Comparison of ENCODE assay signal across 9 mouse cellular contexts in the genomic region with DNA sequence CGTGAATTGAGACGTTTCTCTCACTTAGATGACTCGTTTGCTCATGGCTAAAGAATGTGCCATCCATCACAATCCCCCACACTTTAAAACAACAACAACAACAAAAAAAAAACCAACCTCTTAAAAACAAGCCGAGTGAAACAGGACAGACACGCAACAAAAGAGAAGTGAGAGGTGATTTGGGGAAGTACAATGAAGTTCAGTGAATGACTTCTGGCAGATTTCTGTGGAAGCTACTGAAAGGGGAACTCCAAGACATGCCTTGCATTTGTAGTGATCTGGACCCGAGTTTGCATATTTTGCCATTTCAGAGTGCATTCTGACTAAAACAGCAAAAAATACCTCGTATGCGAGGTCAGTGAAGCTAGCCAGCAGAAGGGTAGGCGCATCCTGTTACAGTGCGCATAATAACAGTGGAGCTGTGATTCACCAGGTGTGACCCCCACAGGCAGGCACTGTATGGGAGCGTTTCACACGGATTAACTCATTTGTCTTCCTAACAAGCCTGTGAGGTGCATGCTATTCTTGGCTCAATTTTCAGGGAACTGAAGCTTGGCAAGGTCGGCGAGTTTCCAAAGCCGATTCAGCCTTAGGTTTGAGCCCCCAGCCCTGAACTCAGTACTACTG. TPM values are rescaled to one million over a fixed set of nuclear protein-coding genes. Genes with fewer than 3 reads are reported as not detected.
DNase-seq lines count a peak whose midpoint lies in the region; ATAC-seq and TF ChIP-seq lines count a peak whose summit lies in the region.
"Had no signal": no experiment of that assay in that cellular context is flagged by ENCODE, and none has a peak within 500 bp of the region (broad histone marks: within the 10 kb centered on the region; RNA-seq: fewer than 3 reads in every experiment).

No protein-coding gene starts in this region.

- H3K4me1 ChIP-seq in forebrain, embryonic 14.5 days (ENCODE audit: control insufficient read depth, insufficient read depth, low read length): peaks cover 12% of the 10 kb centered on the region; the same call in 1 of the 2 replicates
- peaks cover 3% of the 10 kb centered on the region; the same call in 1 of the 2 replicates for H3K4me1 ChIP-seq in forebrain, embryonic 12.5 days
- H3K4me1 ChIP-seq in lung, embryonic 14.5 days (ENCODE audit: insufficient read depth): no peaks in the 10 kb centered on the region; the same call in 1 of the 2 replicates
- H3K4me1 ChIP-seq in limb, embryonic 10.5 days: 0 out of 2 replicates have a peak, but pooled peaks cover 4% of the 10 kb centered on the region

- H3K4me2 ChIP-seq in forebrain, embryonic 14.5 days (ENCODE audit: low read length): 0 out of 2 replicates have a peak overlapping the region, but pooled peaks have one; percentile 6
- no peak overlapping the region for H3K4me2 ChIP-seq in forebrain, embryonic 12.5 days
- peak overlapping the region; percentile 43 for H3K4me2 ChIP-seq in lung, embryonic 14.5 days

- no peaks in the 10 kb centered on the region for H3K9me3 ChIP-seq in forebrain, embryonic 14.5 days (replicated peaks; ENCODE audit: control insufficient read depth, low read length)
- H3K9me3 ChIP-seq in forebrain, embryonic 12.5 days: no peaks in the 10 kb centered on the region
- no peaks in the 10 kb centered on the region for H3K9me3 ChIP-seq in lung, embryonic 14.5 days (ENCODE audit: low read depth, low read length)
- H3K9me3 ChIP-seq in limb, embryonic 10.5 days (replicated peaks): no peaks in the 10 kb centered on the region

- ATAC-seq in forebrain, embryonic 14.5 days: no peak
- ATAC-seq in forebrain, embryonic 12.5 days (ENCODE audit: low FRiP score): no peak
- peak; percentile 54; the same call in 1 of the 2 replicates for ATAC-seq in lung, embryonic 14.5 days (ENCODE audit: insufficient read depth)

- H3K4me3 ChIP-seq in forebrain, embryonic 14.5 days (ENCODE audit: low read depth, low read length): no peak overlapping the region
- no peak overlapping the region for H3K4me3 ChIP-seq in forebrain, embryonic 12.5 days (replicated peaks)
- H3K4me3 ChIP-seq in lung, embryonic 14.5 days (ENCODE audit: low read depth, low read length): no peak overlapping the region
- H3K4me3 ChIP-seq in limb, embryonic 10.5 days: no peak overlapping the region
- H3K4me3 ChIP-seq: erythroblast, embryonic 14.5 days had no signal

- WGBS in forebrain, embryonic 14.5 days: 16% methylated on average over 15 of the region's 15 CpGs
- WGBS in forebrain, embryonic 12.5 days: 24% methylated on average over 15 of the region's 15 CpGs
- 14% methylated on average over 15 of the region's 15 CpGs for WGBS in lung, embryonic 14.5 days
- WGBS in limb, embryonic 10.5 days: 27% methylated on average over 15 of the region's 15 CpGs

- H3K27me3 ChIP-seq in forebrain, embryonic 14.5 days (replicated peaks; ENCODE audit: control insufficient read depth, insufficient read depth, low read length): no peaks in the 10 kb centered on the region
- 0 out of 2 replicates have a peak, but pooled peaks cover 4% of the 10 kb centered on the region for H3K27me3 ChIP-seq in forebrain, embryonic 12.5 days
- H3K27me3 ChIP-seq in lung, embryonic 14.5 days (ENCODE audit: insufficient read depth, low read length): no peaks in the 10 kb centered on the region
- peaks cover 12% of the 10 kb centered on the region; the same call in 1 of the 2 replicates for H3K27me3 ChIP-seq in limb, embryonic 10.5 days (ENCODE audit: low read depth, poor library complexity, severe bottlenecking)
- no peaks in the 10 kb centered on the region for H3K27me3 ChIP-seq in splenic B cell, adult 2 months (ENCODE audit: control insufficient read depth, insufficient read depth, low read length, poor library complexity, severe bottlenecking)

- H3K36me3 ChIP-seq in forebrain, embryonic 14.5 days (ENCODE audit: control insufficient read depth, insufficient read depth, low read length): no peaks in the 10 kb centered on the region
- H3K36me3 ChIP-seq in forebrain, embryonic 12.5 days (replicated peaks): no peaks in the 10 kb centered on the region
- no peaks in the 10 kb centered on the region for H3K36me3 ChIP-seq in lung, embryonic 14.5 days (ENCODE audit: insufficient read depth)
- no peaks in the 10 kb centered on the region for H3K36me3 ChIP-seq in limb, embryonic 10.5 days
- no peaks in the 10 kb centered on the region for H3K36me3 ChIP-seq in splenic B cell, adult 2 months (ENCODE audit: control insufficient read depth, insufficient read depth, low read length, poor library complexity, severe bottlenecking)

- DNase-seq in forebrain, embryonic 14.5 days (ENCODE audit: low spot score): peak; percentile 23
- peak; percentile 31 for DNase-seq in lung, embryonic 14.5 days
- DNase-seq in lung, postnatal 4 days: no peak
- peak; percentile 31 for DNase-seq in limb, embryonic 10.5 days (ENCODE audit: low spot score)
- DNase-seq in splenic B cell, adult 2 months (ENCODE audit: low read depth, low spot score): peak; percentile 95
- no peak for DNase-seq in cerebellum, adult 9-11 months
- DNase-seq in cerebellum, adult 18-20 months: no peak

- no peak for TF ChIP-seq CTCF in lung, embryonic 14.5 days (IDR thresholded peaks at IDR 0.05; ENCODE audit: low read depth)

- H3K27ac ChIP-seq in forebrain, embryonic 14.5 days (ENCODE audit: low read depth, low read length): no peak overlapping the region
- H3K27ac ChIP-seq in forebrain, embryonic 12.5 days: no peak overlapping the region
- no peak overlapping the region for H3K27ac ChIP-seq in lung, embryonic 14.5 days (ENCODE audit: low read depth)
- H3K27ac ChIP-seq in limb, embryonic 10.5 days: no peak overlapping the region

- H3K9ac ChIP-seq in forebrain, embryonic 14.5 days (ENCODE audit: low read length): no peak overlapping the region
- no peak overlapping the region for H3K9ac ChIP-seq in forebrain, embryonic 12.5 days
- H3K9ac ChIP-seq in lung, embryonic 14.5 days: no peak overlapping the region

RNA-seq across cellular contexts. Expression of gene Bmp2k, which starts 17.4 kb away (rescaled TPM):
- 7.1 and 8.1 TPM in 2 replicates for polyA plus RNA-seq in forebrain, embryonic 14.5 days (2014; fragmentation: Nextera tagmentation; extraction: Ambion mirVana)
- polyA plus RNA-seq in forebrain, embryonic 12.5 days (2016; fragmentation: Nextera tagmentation; extraction: Ambion mirVana): 9.2 TPM in 2 replicates
- 11.0 and 12.1 TPM in 2 replicates for polyA plus RNA-seq in lung, embryonic 14.5 days (2014; fragmentation: Nextera tagmentation; extraction: Ambion mirVana)
- polyA plus RNA-seq in limb, embryonic 10.5 days (2016; fragmentation: Nextera tagmentation; extraction: Ambion mirVana): 7.5 and 8.5 TPM in 2 replicates

Comparison
In these comparisons a context has a peak if more than half of its experiments do, and no peak if none do; other contexts are left out.
1. DNase-seq: peak in forebrain, embryonic 14.5 days (single experiment), lung, embryonic 14.5 days (single experiment), limb, embryonic 10.5 days (single experiment) and splenic B cell, adult 2 months (single experiment); none in lung, postnatal 4 days (0 of 2), cerebellum, adult 9-11 months (single experiment) and cerebellum, adult 18-20 months (0 of 2).